Mouse (Mus musculus) kidney, embryonic 14.5 days (tissue): ENCODE data around the gene Dqx1. TPM values are rescaled to one million over a fixed set of nuclear protein-coding genes. Genes with fewer than 3 reads are reported as not detected.

ENCODE experiments used
- ATAC-seq: fragments of 200-750 bp; cut with Nextera tagmentation; 2 replicates; pipeline ENCODE4 v1.8.0; 2017; ENCODE audit warnings: moderate number of reproducible peaks, mild to moderate bottlenecking, moderate TSS enrichment, moderate library complexity; ENCODE audit not compliant: low FRiP score, low TSS enrichment
- H3K27ac ChIP-seq: fragments of 300-500 bp; sonication (generic); 2 replicates; pipeline ENCODE4 v1.5.1; 2014; ENCODE audit warnings: low read depth, mild to moderate bottlenecking, low read length, moderate library complexity, mixed read lengths
- H3K27me3 ChIP-seq: fragments of 300-500 bp; sonication (generic); 2 replicates; pipeline ENCODE4 v1.6.1; 2014; ENCODE audit warnings: mild to moderate bottlenecking, low read length; ENCODE audit not compliant: control insufficient read depth, insufficient read depth
- H3K36me3 ChIP-seq: fragments of 300-500 bp; sonication (generic); 2 replicates; pipeline ENCODE4 v1.6.1; 2014; ENCODE audit warnings: low read length, mixed read lengths; ENCODE audit not compliant: control insufficient read depth, insufficient read depth
- H3K4me1 ChIP-seq: fragments of 300-500 bp; sonication (generic); 2 replicates; pipeline ENCODE4 v1.6.1; 2014; ENCODE audit warnings: low read length, mixed read lengths; ENCODE audit not compliant: control insufficient read depth, insufficient read depth
- H3K4me2 ChIP-seq: fragments of 300-500 bp; sonication (generic); replicated peaks from 2 replicates; pipeline ENCODE4 v1.6.1; 2014; ENCODE audit warnings: low read depth, mild to moderate bottlenecking, low read length
- H3K4me3 ChIP-seq: fragments of 300-500 bp; sonication (generic); 2 replicates; pipeline ENCODE4 v1.5.1; 2014; ENCODE audit warnings: mild to moderate bottlenecking, low read length
- H3K9ac ChIP-seq: fragments of 300-500 bp; sonication (generic); 2 replicates; pipeline ENCODE4 v1.6.1; 2014; ENCODE audit warnings: low read depth, mild to moderate bottlenecking, low read length, moderate library complexity
- H3K9me3 ChIP-seq: fragments of 300-500 bp; sonication (generic); 2 replicates; pipeline ENCODE4 v1.6.1; 2016; ENCODE audit warnings: low read length; ENCODE audit not compliant: control insufficient read depth
- WGBS: fragments of 180-500 bp; shearing (Covaris S2); extraction: QIAGEN DNeasy Blood & Tissue Kit; methylation state at CpG from one replicate; pipeline ENCODE4 v1.1.7; 2014; 5-methylcytosine and 5-hydroxymethylcytosine counted together
- polyA plus RNA-seq: library from polyadenylated mRNA; unstranded; fragments of >200 nt; fragmentation: Nextera tagmentation; extraction: Ambion mirVana; gene quantifications from 2 replicates; pipeline ENCODE4 v1.2.1, GENCODE M21; 2014

The Dqx1 gene
- polyA plus RNA-seq, 1 experiment from 2014 or later: 2.6 TPM

GRCm38 (mm10) chr6:83040601-83041000, 17.0 kb upstream of the Dqx1 start:
- no peak overlapping the region for H3K27ac ChIP-seq
- 80% methylated on average over 5 of the region's 5 CpGs for WGBS
- no peak overlapping the region for H3K4me2 ChIP-seq
- no peak overlapping the region for H3K9ac ChIP-seq
- no peaks in the 10 kb centered on the region for H3K9me3 ChIP-seq
- no peak overlapping the region for H3K4me3 ChIP-seq
- H3K4me1 ChIP-seq: peaks cover 9% of the 10 kb centered on the region; the same call in 1 of the 2 replicates
- H3K27me3 ChIP-seq: no peaks in the 10 kb centered on the region
- 0 out of 2 replicates have a peak, but pooled peaks cover 4% of the 10 kb centered on the region for H3K36me3 ChIP-seq
- no peak for ATAC-seq

GRCm38 (mm10) chr6:83043561-83043960, 14.1 kb upstream of the Dqx1 start:
- no peak overlapping the region for H3K9ac ChIP-seq
- H3K9me3 ChIP-seq: no peaks in the 10 kb centered on the region
- ATAC-seq: no peak
- no peaks in the 10 kb centered on the region for H3K27me3 ChIP-seq
- 55% methylated on average over 6 of the region's 6 CpGs for WGBS
- H3K4me1 ChIP-seq: peaks cover 5% of the 10 kb centered on the region; the same call in 1 of the 2 replicates
- H3K4me2 ChIP-seq: no peak overlapping the region
- H3K4me3 ChIP-seq: no peak overlapping the region
- H3K36me3 ChIP-seq: 0 out of 2 replicates have a peak, but pooled peaks cover 4% of the 10 kb centered on the region
- H3K27ac ChIP-seq: no peak overlapping the region

GRCm38 (mm10) chr6:83043993-83044392, 13.7 kb upstream of the Dqx1 start:
- WGBS: 88% methylated on average over 5 of the region's 5 CpGs
- no peak overlapping the region for H3K27ac ChIP-seq
- no peak overlapping the region for H3K9ac ChIP-seq

GRCm38 (mm10) chr6:83044742-83045141, 12.9 kb upstream of the Dqx1 start:
- Histone ChIP-seq H3K27me3 (no peaks in the 10 kb centered on the region), H3K4me1 (no peaks in the 10 kb centered on the region), H3K4me2 (no peak overlapping the region), H3K9ac (no peak overlapping the region), H3K27ac (no peak overlapping the region), H3K36me3 (peaks cover 4% of the 10 kb centered on the region; the same call in 1 of the 2 replicates), H3K9me3 (no peaks in the 10 kb centered on the region), H3K4me3 (no peak overlapping the region)
- no peak for ATAC-seq
- 70% methylated on average over 9 of the region's 9 CpGs for WGBS

More at GRCm38 (mm10) chr6:83043993-83044392, 13.7 kb upstream of the Dqx1 start:
- ATAC-seq: no peak
- H3K27me3 ChIP-seq: no peaks in the 10 kb centered on the region
- H3K4me1 ChIP-seq: 0 out of 2 replicates have a peak, but pooled peaks cover under 1% of the 10 kb centered on the region
- H3K4me3 ChIP-seq: no peak overlapping the region
- no peak overlapping the region for H3K4me2 ChIP-seq
- H3K9me3 ChIP-seq: no peaks in the 10 kb centered on the region
- H3K36me3 ChIP-seq: 0 out of 2 replicates have a peak, but pooled peaks cover 4% of the 10 kb centered on the region

GRCm38 (mm10) chr6:83049367-83049766, 8.3 kb upstream of the Dqx1 start:
- no peak for ATAC-seq
- no peak overlapping the region for H3K4me3 ChIP-seq
- WGBS: 74% methylated on average over 10 of the region's 10 CpGs
- peaks cover 25% of the 10 kb centered on the region for H3K36me3 ChIP-seq
- no peak overlapping the region for H3K9ac ChIP-seq
- no peaks in the 10 kb centered on the region for H3K27me3 ChIP-seq
- no peak overlapping the region for H3K4me2 ChIP-seq
- peaks cover 11% of the 10 kb centered on the region for H3K4me1 ChIP-seq
- no peak overlapping the region for H3K27ac ChIP-seq
- no peaks in the 10 kb centered on the region for H3K9me3 ChIP-seq

- 3% methylated on average over 26 of the region's 26 CpGs for WGBS
- H3K27me3 ChIP-seq: no peaks in the 10 kb centered on the region
- H3K4me1 ChIP-seq: peaks cover 20% of the 10 kb centered on the region
- peaks cover 43% of the 10 kb centered on the region for H3K36me3 ChIP-seq
- peak overlapping the region; percentile 70 for H3K4me3 ChIP-seq
- no peaks in the 10 kb centered on the region for H3K9me3 ChIP-seq
- ATAC-seq: no peak; the same call in 1 of the 2 replicates
- H3K4me2 ChIP-seq: peak overlapping the region; percentile 95
- H3K9ac ChIP-seq: peak overlapping the region; percentile 91
- H3K27ac ChIP-seq: peak overlapping the region; percentile 79
These were observed 4.3 kb upstream of the Dqx1 start for GRCm38 (mm10) chr6:83053136-83053960.

- Histone ChIP-seq H3K9me3 (no peaks in the 10 kb centered on the region), H3K27ac (peak within 1 kb of the TSS; percentile 79), H3K4me3 (peak within 1 kb of the TSS; percentile 70), H3K36me3 (peaks cover 43% of the 10 kb centered on the region), H3K4me1 (peaks cover 20% of the 10 kb centered on the region), H3K4me2 (peak within 1 kb of the TSS; percentile 95), H3K27me3 (no peaks in the 10 kb centered on the region), H3K9ac (peak within 1 kb of the TSS; percentile 91)
- ATAC-seq: peak; percentile 96
- 1% methylated on average over 50 of the region's 64 CpGs for WGBS
These were observed 3.4 kb upstream of the Dqx1 start, which contains the start of gene Aup1 for GRCm38 (mm10) chr6:83054074-83054851. TSS of gene Aup1 (plus strand) at chr6:83054521.

GRCm38 (mm10) chr6:83054871-83055431, 2.7 kb upstream of the Dqx1 start, which contains the start of gene Htra2:
TSS of gene Htra2 (minus strand) at chr6:83055273.
- H3K4me2 ChIP-seq: peak within 1 kb of the TSS; percentile 95
- peaks cover 20% of the 10 kb centered on the region for H3K4me1 ChIP-seq
- H3K36me3 ChIP-seq: peaks cover 41% of the 10 kb centered on the region
- H3K27me3 ChIP-seq: no peaks in the 10 kb centered on the region
- WGBS: under 1% methylated on average over 50 of the region's 50 CpGs
- peak within 1 kb of the TSS; percentile 91 for H3K9ac ChIP-seq
- peak within 1 kb of the TSS; percentile 79 for H3K27ac ChIP-seq
- H3K4me3 ChIP-seq: peak within 1 kb of the TSS; percentile 70
- 0 out of 2 replicates have a peak, but pooled peaks have one; percentile 3 for ATAC-seq
- H3K9me3 ChIP-seq: no peaks in the 10 kb centered on the region
